Mouse (Mus musculus) kidney, adult 2 months (tissue): ENCODE measurements around the gene Sh3rf3.

Experiments used
- CTCF ChIP-seq: fragments of 200-500 bp; conservative IDR thresholded peaks from 2 replicates; pipeline ENCODE4 v1.5.1; 2011; ENCODE audit warnings: low read depth, mild to moderate bottlenecking, control low read depth, low read length, moderate library complexity, mixed read lengths; ENCODE audit not compliant: insufficient read depth, insufficient read length
- POLR2A ChIP-seq: fragments of 200-500 bp; IDR thresholded peaks from one replicate; pipeline ENCODE4 v1.6.1; 2011; ENCODE audit warnings: low read depth, low read length, control low read depth

GRCm38 (mm10) chr10:58922993-58923392 is 109.8 kb downstream of the Sh3rf3 start:
- TF ChIP-seq CTCF (no peak), POLR2A (no peak)
